Mouse (Mus musculus) erythroblast, embryonic 14.5 days (primary cell): ENCODE results near the gene Magi2. TPM values are rescaled to one million over a fixed set of nuclear protein-coding genes. Genes with fewer than 3 reads are reported as not detected.

Experiments
- H3K27me3 ChIP-seq: 2 replicates; pipeline ENCODE4 v1.6.1; 2012; ENCODE audit warnings: inconsistent platforms; ENCODE audit not compliant: control insufficient read depth
- H3K36me3 ChIP-seq: 2 replicates; pipeline ENCODE4 v1.6.1; 2012; ENCODE audit warnings: mild to moderate bottlenecking, inconsistent platforms; ENCODE audit not compliant: control insufficient read depth
- H3K4me1 ChIP-seq: 2 replicates; pipeline ENCODE4 v1.6.1; 2012; ENCODE audit warnings: inconsistent platforms; ENCODE audit not compliant: control insufficient read depth
- H3K4me3 ChIP-seq: replicated peaks from 2 replicates; pipeline ENCODE3; 2012; ENCODE audit warnings: moderate library complexity, mild to moderate bottlenecking, inconsistent platforms
- H3K9me3 ChIP-seq: 2 replicates; pipeline ENCODE4 v1.6.1; 2012; ENCODE audit warnings: low read length, inconsistent platforms, mixed read lengths; ENCODE audit not compliant: control insufficient read depth
- GATA1 ChIP-seq: IDR thresholded peaks from 2 replicates; pipeline ENCODE4 v1.6.1; 2012; ENCODE audit warnings: low read length, inconsistent platforms, mixed read lengths
- TAL1 ChIP-seq: IDR thresholded peaks from 3 replicates; pipeline ENCODE4 v1.6.1; 2012; ENCODE audit warnings: low read length, inconsistent platforms, mixed read lengths
- polyA plus RNA-seq: library from polyadenylated mRNA; stranded (reverse); fragments of >175 nt; gene quantifications from 2 replicates; pipeline ENCODE4 v1.2.3, GENCODE M21; 2012

Gene Magi2
- polyA plus RNA-seq, 1 experiment: not detected

- Histone ChIP-seq H3K9me3 (no peaks in the 10 kb centered on the region), H3K27me3 (no peaks in the 10 kb centered on the region), H3K36me3 (no peaks in the 10 kb centered on the region), H3K4me1 (no peaks in the 10 kb centered on the region), H3K4me3 (no peak overlapping the region)
- no peak for TF ChIP-seq TAL1
- TF ChIP-seq GATA1: no peak
Observed at GRCm38 (mm10) chr5:20056074-20056842, 829.4 kb downstream of the Magi2 start.

GRCm38 (mm10) chr5:20056856-20057255 lies 830.0 kb downstream of the Magi2 start:
- Histone ChIP-seq H3K9me3 (no peaks in the 10 kb centered on the region), H3K36me3 (no peaks in the 10 kb centered on the region), H3K4me1 (no peaks in the 10 kb centered on the region), H3K27me3 (no peaks in the 10 kb centered on the region), H3K4me3 (no peak overlapping the region)
- TF ChIP-seq GATA1 (no peak), TAL1 (no peak)

GRCm38 (mm10) chr5:20062011-20062410 lies 835.2 kb downstream of the Magi2 start:
- TF ChIP-seq TAL1 (no peak), GATA1 (no peak)
- H3K4me1 ChIP-seq: no peaks in the 10 kb centered on the region
- H3K36me3 ChIP-seq: no peaks in the 10 kb centered on the region
- H3K27me3 ChIP-seq: no peaks in the 10 kb centered on the region
- no peak overlapping the region for H3K4me3 ChIP-seq
- no peaks in the 10 kb centered on the region for H3K9me3 ChIP-seq

GRCm38 (mm10) chr5:20065081-20065480 lies 838.2 kb downstream of the Magi2 start:
- Histone ChIP-seq H3K4me3 (no peak overlapping the region), H3K4me1 (no peaks in the 10 kb centered on the region), H3K9me3 (no peaks in the 10 kb centered on the region), H3K27me3 (no peaks in the 10 kb centered on the region), H3K36me3 (no peaks in the 10 kb centered on the region)
- TF ChIP-seq TAL1 (no peak), GATA1 (no peak)

GRCm38 (mm10) chr5:20068496-20068895 lies 841.7 kb downstream of the Magi2 start:
- H3K4me1 ChIP-seq: no peaks in the 10 kb centered on the region
- TF ChIP-seq GATA1 (no peak), TAL1 (no peak)
- no peaks in the 10 kb centered on the region for H3K9me3 ChIP-seq
- no peaks in the 10 kb centered on the region for H3K36me3 ChIP-seq
- no peak overlapping the region for H3K4me3 ChIP-seq
- H3K27me3 ChIP-seq: no peaks in the 10 kb centered on the region

- Histone ChIP-seq H3K4me3 (no peak overlapping the region), H3K4me1 (no peaks in the 10 kb centered on the region), H3K36me3 (no peaks in the 10 kb centered on the region), H3K27me3 (no peaks in the 10 kb centered on the region), H3K9me3 (no peaks in the 10 kb centered on the region)
- TF ChIP-seq GATA1: no peak
- TF ChIP-seq TAL1: no peak
Observed at GRCm38 (mm10) chr5:20068921-20069486, 842.2 kb downstream of the Magi2 start.

- Histone ChIP-seq H3K4me3 (no peak overlapping the region), H3K4me1 (no peaks in the 10 kb centered on the region), H3K36me3 (no peaks in the 10 kb centered on the region), H3K27me3 (no peaks in the 10 kb centered on the region), H3K9me3 (no peaks in the 10 kb centered on the region)
- no peak for TF ChIP-seq TAL1
- no peak for TF ChIP-seq GATA1
Observed at GRCm38 (mm10) chr5:20074101-20074500, 847.3 kb downstream of the Magi2 start.

GRCm38 (mm10) chr5:20074867-20075266 lies 848.0 kb downstream of the Magi2 start:
- H3K4me1 ChIP-seq: no peaks in the 10 kb centered on the region
- TF ChIP-seq GATA1 (no peak), TAL1 (no peak)
- H3K36me3 ChIP-seq: no peaks in the 10 kb centered on the region
- no peaks in the 10 kb centered on the region for H3K27me3 ChIP-seq
- no peak overlapping the region for H3K4me3 ChIP-seq
- no peaks in the 10 kb centered on the region for H3K9me3 ChIP-seq

- Histone ChIP-seq H3K27me3 (no peaks in the 10 kb centered on the region), H3K9me3 (no peaks in the 10 kb centered on the region), H3K36me3 (no peaks in the 10 kb centered on the region), H3K4me1 (no peaks in the 10 kb centered on the region), H3K4me3 (no peak overlapping the region)
- TF ChIP-seq GATA1 (no peak), TAL1 (no peak)
Observed at GRCm38 (mm10) chr5:20078931-20079330, 852.1 kb downstream of the Magi2 start.
